Mouse (Mus musculus): ENCODE data around the gene Atm.

DNA sequence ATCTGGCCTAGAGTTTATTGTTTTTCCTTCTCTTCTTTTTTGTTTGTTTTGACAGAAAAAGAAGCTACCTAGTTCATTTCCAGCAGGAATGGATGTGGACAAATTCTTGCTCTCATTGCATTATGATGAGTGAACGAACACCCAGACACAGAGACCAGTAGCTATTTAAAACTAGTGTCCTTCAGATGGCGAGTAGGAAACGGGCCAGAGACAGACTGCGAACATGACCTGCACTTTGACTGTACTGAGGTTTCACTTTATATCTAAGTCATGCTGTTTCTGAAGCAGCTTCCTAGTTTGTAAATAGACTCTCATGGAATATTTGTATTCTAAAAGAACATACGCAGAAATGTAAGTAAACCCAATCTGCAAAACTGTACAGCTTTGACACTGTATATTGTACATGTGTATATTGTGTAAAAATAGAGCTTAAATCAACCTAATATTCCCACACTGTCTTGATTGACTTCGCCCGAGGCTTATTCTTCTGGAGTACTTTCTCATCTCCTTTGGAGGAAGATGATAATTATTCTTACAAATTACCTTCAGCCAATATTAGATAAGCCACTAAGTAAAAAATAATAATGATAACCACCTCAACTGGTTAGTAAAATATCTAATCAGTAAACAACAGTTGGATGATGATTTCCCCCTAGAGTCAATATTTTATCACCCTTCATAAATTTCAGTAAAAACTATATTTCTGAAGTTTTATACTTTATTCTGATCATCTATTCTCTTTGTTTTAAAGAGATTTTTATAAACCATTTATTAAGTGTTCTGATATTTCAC is 36.2 kb upstream of the Atm start:
- TF ChIP-seq CTCF (IDR thresholded peaks at IDR 0.05; ENCODE audit: control insufficient read depth, insufficient read depth, insufficient replicate concordance, low read depth, low read length) (no peak), POLR2A (IDR thresholded peaks at IDR 0.05; ENCODE audit: control insufficient read depth, low read depth, low read length) (no peak)

Measured in testis, adult 2 months (tissue).